Comparison of ENCODE assay signal across 14 mouse cellular contexts in the genomic region with DNA sequence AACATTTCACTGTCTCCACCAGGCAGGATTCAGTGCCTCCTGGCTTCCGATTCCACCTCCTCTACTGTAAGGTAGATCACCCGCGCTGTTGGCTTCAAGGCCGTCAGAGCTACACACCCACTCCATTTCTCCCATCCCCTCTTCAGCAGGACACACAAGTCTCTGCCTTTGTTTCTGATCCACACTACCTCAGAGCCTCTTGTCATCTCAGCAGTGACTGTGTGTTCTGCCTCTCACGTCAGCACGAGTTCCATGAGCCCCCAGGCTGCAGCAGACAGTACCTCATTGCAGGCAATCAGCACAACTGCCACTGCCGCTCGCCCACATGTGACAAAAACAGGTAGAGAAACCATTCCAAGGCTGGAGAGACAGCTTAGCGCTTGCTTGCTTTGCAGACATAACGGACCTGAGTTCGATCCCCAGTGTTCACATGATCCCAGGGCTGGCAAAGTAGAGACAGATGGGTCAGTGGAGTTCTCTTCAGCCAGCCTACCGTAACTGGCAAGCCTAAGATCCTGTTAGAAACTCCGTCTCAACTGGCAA. TPM values are rescaled to one million over a fixed set of nuclear protein-coding genes. Genes with fewer than 3 reads are reported as not detected.
A peak's percentile ranks its signal among the peaks of the same experiment; 100 is the strongest.
DNase-seq lines count a peak whose midpoint lies in the region; ATAC-seq and TF ChIP-seq lines count a peak whose summit lies in the region.
"Had no signal": no experiment of that assay in that cellular context is flagged by ENCODE, and none has a peak within 500 bp of the region (broad histone marks: within the 10 kb centered on the region; RNA-seq: fewer than 3 reads in every experiment).

No protein-coding gene starts in this region.

- no peak overlapping the region for H3K4me2 ChIP-seq in forebrain, postnatal 0 days (ENCODE audit: low read depth)
- no peak overlapping the region for H3K4me2 ChIP-seq in forebrain, embryonic 15.5 days (replicated peaks)
- H3K4me2 ChIP-seq in midbrain, embryonic 14.5 days (ENCODE audit: low read length) = no peak overlapping the region
- H3K4me2 ChIP-seq in intestine, embryonic 15.5 days (replicated peaks) = no peak overlapping the region
- H3K4me2 ChIP-seq: limb, embryonic 13.5 days had no signal

- WGBS in forebrain, postnatal 0 days = 86% methylated on average over 13 of the region's 13 CpGs
- 83% methylated on average over 13 of the region's 13 CpGs for WGBS in forebrain, embryonic 15.5 days
- WGBS in midbrain, embryonic 14.5 days = 84% methylated on average over 13 of the region's 13 CpGs
- 83% methylated on average over 13 of the region's 13 CpGs for WGBS in intestine, embryonic 15.5 days

- H3K4me3 ChIP-seq in forebrain, postnatal 0 days (ENCODE audit: low read depth, low read length) = no peak overlapping the region
- H3K4me3 ChIP-seq in forebrain, embryonic 15.5 days = no peak overlapping the region
- H3K4me3 ChIP-seq in testis, adult 2 months (ENCODE audit: control insufficient read depth, low read depth, low read length) = peak overlapping the region; percentile 81
- no peak overlapping the region for H3K4me3 ChIP-seq in midbrain, embryonic 14.5 days (replicated peaks; ENCODE audit: low read depth, low read length)
- H3K4me3 ChIP-seq in intestine, embryonic 15.5 days (replicated peaks) = no peak overlapping the region
- H3K4me3 ChIP-seq: gastrocnemius, adult 2 months; limb, embryonic 13.5 days had no signal

- no peak for ATAC-seq in forebrain, postnatal 0 days
- no peak for ATAC-seq in forebrain, embryonic 15.5 days (replicated peaks)
- ATAC-seq in midbrain, embryonic 14.5 days (ENCODE audit: low FRiP score, low TSS enrichment) = no peak
- no peak for ATAC-seq in intestine, embryonic 15.5 days
- ATAC-seq: liver, postnatal 0 days had no signal

- no peaks in the 10 kb centered on the region for H3K27me3 ChIP-seq in forebrain, postnatal 0 days (ENCODE audit: insufficient read depth, low read length)
- no peaks in the 10 kb centered on the region for H3K27me3 ChIP-seq in forebrain, embryonic 15.5 days
- H3K27me3 ChIP-seq in testis, adult 2 months (ENCODE audit: control insufficient read depth, insufficient read depth, low read length) = no peaks in the 10 kb centered on the region
- no peaks in the 10 kb centered on the region for H3K27me3 ChIP-seq in midbrain, embryonic 14.5 days (ENCODE audit: control insufficient read depth, insufficient read depth, low read length)
- no peaks in the 10 kb centered on the region for H3K27me3 ChIP-seq in intestine, embryonic 15.5 days (replicated peaks)
- H3K27me3 ChIP-seq: limb, embryonic 13.5 days had no signal

- TF ChIP-seq CTCF in forebrain, postnatal 0 days (IDR thresholded peaks at IDR 0.05; ENCODE audit: low read depth) = no peak
- no peak for TF ChIP-seq CTCF in testis, adult 2 months (IDR thresholded peaks at IDR 0.05; ENCODE audit: control insufficient read depth, insufficient read depth, insufficient replicate concordance, low read depth, low read length)

- H3K9me3 ChIP-seq in forebrain, postnatal 0 days (ENCODE audit: low read length) = no peaks in the 10 kb centered on the region
- H3K9me3 ChIP-seq in forebrain, embryonic 15.5 days = no peaks in the 10 kb centered on the region
- no peaks in the 10 kb centered on the region for H3K9me3 ChIP-seq in midbrain, embryonic 14.5 days (ENCODE audit: control insufficient read depth, low read length)
- H3K9me3 ChIP-seq in intestine, embryonic 15.5 days = no peaks in the 10 kb centered on the region
- H3K9me3 ChIP-seq: limb, embryonic 13.5 days had no signal

- H3K27ac ChIP-seq in forebrain, postnatal 0 days (ENCODE audit: low read depth, low read length) = peak overlapping the region; percentile 21; the same call in 1 of the 2 replicates
- H3K27ac ChIP-seq in forebrain, embryonic 15.5 days (replicated peaks) = no peak overlapping the region
- H3K27ac ChIP-seq in testis, adult 2 months (ENCODE audit: control insufficient read depth, insufficient read depth, low read depth, low read length) = no peak overlapping the region
- 0 out of 2 replicates have a peak overlapping the region, but pooled peaks have one; percentile 45 for H3K27ac ChIP-seq in midbrain, embryonic 14.5 days (replicated peaks; ENCODE audit: low read depth, low read length)
- H3K27ac ChIP-seq in intestine, embryonic 15.5 days = no peak overlapping the region
- H3K27ac ChIP-seq: gastrocnemius, adult 2 months; limb, embryonic 13.5 days had no signal

- H3K4me1 ChIP-seq in forebrain, postnatal 0 days (ENCODE audit: insufficient read depth) = no peaks in the 10 kb centered on the region
- H3K4me1 ChIP-seq in forebrain, embryonic 15.5 days = peaks cover 3% of the 10 kb centered on the region; the same call in 1 of the 2 replicates
- H3K4me1 ChIP-seq in testis, adult 2 months (ENCODE audit: control insufficient read depth, insufficient read depth, low read length) = peaks cover 8% of the 10 kb centered on the region; the same call in 1 of the 2 replicates
- H3K4me1 ChIP-seq in midbrain, embryonic 14.5 days (ENCODE audit: control insufficient read depth, insufficient read depth, low read length) = no peaks in the 10 kb centered on the region
- H3K4me1 ChIP-seq in intestine, embryonic 15.5 days (replicated peaks) = no peaks in the 10 kb centered on the region
- H3K4me1 ChIP-seq: limb, embryonic 13.5 days had no signal

- TF ChIP-seq POLR2A in testis, adult 2 months (IDR thresholded peaks at IDR 0.05; ENCODE audit: control insufficient read depth, low read depth, low read length) = no peak

- DNase-seq in forebrain, postnatal 0 days = no peak
- DNase-seq in testis, postnatal 10 days (ENCODE audit: low spot score) = no peak
- DNase-seq in midbrain, embryonic 14.5 days = no peak
- no peak for DNase-seq in T-cell, adult 2 months (ENCODE audit: low spot score)
- DNase-seq in c-Kit-positive CD71-positive TER-119-positive erythroid progenitor cells, embryonic 14.5 days (ENCODE audit: low spot score) = no peak
- DNase-seq: cerebellum, adult 8-10 months; gastrocnemius, adult 2 months; heart, postnatal 36 days; kidney, adult 2 months; liver, postnatal 0 days had no signal

- H3K36me3 ChIP-seq in forebrain, postnatal 0 days (ENCODE audit: insufficient read depth) = no peaks in the 10 kb centered on the region
- no peaks in the 10 kb centered on the region for H3K36me3 ChIP-seq in forebrain, embryonic 15.5 days
- H3K36me3 ChIP-seq in testis, adult 2 months (ENCODE audit: control insufficient read depth, insufficient read depth, low read length) = no peaks in the 10 kb centered on the region
- no peaks in the 10 kb centered on the region for H3K36me3 ChIP-seq in midbrain, embryonic 14.5 days (ENCODE audit: control insufficient read depth, insufficient read depth, low read length)
- no peaks in the 10 kb centered on the region for H3K36me3 ChIP-seq in intestine, embryonic 15.5 days
- H3K36me3 ChIP-seq: limb, embryonic 13.5 days had no signal

- H3K9ac ChIP-seq in forebrain, postnatal 0 days = no peak overlapping the region
- no peak overlapping the region for H3K9ac ChIP-seq in forebrain, embryonic 15.5 days (replicated peaks)
- no peak overlapping the region for H3K9ac ChIP-seq in midbrain, embryonic 14.5 days (replicated peaks; ENCODE audit: low read length)
- H3K9ac ChIP-seq in intestine, embryonic 15.5 days = no peak overlapping the region
- H3K9ac ChIP-seq: limb, embryonic 13.5 days; liver, postnatal 0 days had no signal

RNA-seq across cellular contexts. Expression of a gene that starts 11.0 kb away (rescaled TPM):
- 27.8 and 35.2 TPM in 2 replicates for total RNA-seq in forebrain, postnatal 0 days (2014; rRNA removed)
- polyA plus RNA-seq in forebrain, postnatal 0 days (2015; fragmentation: Nextera tagmentation; extraction: Ambion mirVana) = 27.1 and 27.5 TPM in 2 replicates
- polyA plus RNA-seq in forebrain, embryonic 15.5 days (2015; fragmentation: Nextera tagmentation; extraction: Ambion mirVana) = 34.9 and 36.4 TPM in 2 replicates
- polyA plus RNA-seq in testis, adult 2 months (2012; rRNA removed) = 5.1 TPM in 2 replicates
- 43.4 and 43.5 TPM in 2 replicates for polyA plus RNA-seq in midbrain, embryonic 14.5 days (2014; fragmentation: Nextera tagmentation; extraction: Ambion mirVana)
- 22.0 and 22.3 TPM in 2 replicates for polyA plus RNA-seq in intestine, embryonic 15.5 days (2015; fragmentation: Nextera tagmentation; extraction: Ambion mirVana)

RNA-seq across cellular contexts. Expression of a gene that starts 39.1 kb away (rescaled TPM):
- 87.6 and 111 TPM in 2 replicates for total RNA-seq in forebrain, postnatal 0 days (2014; rRNA removed)
- 40.1 and 49.5 TPM in 2 replicates for polyA plus RNA-seq in forebrain, postnatal 0 days (2015; fragmentation: Nextera tagmentation; extraction: Ambion mirVana)
- 50.2 and 52.3 TPM in 2 replicates for polyA plus RNA-seq in forebrain, embryonic 15.5 days (2015; fragmentation: Nextera tagmentation; extraction: Ambion mirVana)
- 10.8 and 13.3 TPM in 2 replicates for polyA plus RNA-seq in testis, adult 2 months (2012; rRNA removed)
- polyA plus RNA-seq in midbrain, embryonic 14.5 days (2014; fragmentation: Nextera tagmentation; extraction: Ambion mirVana) = 50.5 and 52.4 TPM in 2 replicates
- 29.7 and 31.4 TPM in 2 replicates for polyA plus RNA-seq in intestine, embryonic 15.5 days (2015; fragmentation: Nextera tagmentation; extraction: Ambion mirVana)

RNA-seq across cellular contexts. Expression of a gene that starts 50.4 kb away (rescaled TPM):
- total RNA-seq in forebrain, postnatal 0 days (2014; rRNA removed) = 365 and 387 TPM in 2 replicates
- 234 and 280 TPM in 2 replicates for polyA plus RNA-seq in forebrain, postnatal 0 days (2015; fragmentation: Nextera tagmentation; extraction: Ambion mirVana)
- 84.5 and 90.8 TPM in 2 replicates for polyA plus RNA-seq in forebrain, embryonic 15.5 days (2015; fragmentation: Nextera tagmentation; extraction: Ambion mirVana)
- polyA plus RNA-seq in testis, adult 2 months (2012; rRNA removed) = 1.6 and 2.0 TPM in 2 replicates
- 105 and 178 TPM in 2 replicates for polyA plus RNA-seq in midbrain, embryonic 14.5 days (2014; fragmentation: Nextera tagmentation; extraction: Ambion mirVana)
- polyA plus RNA-seq in intestine, embryonic 15.5 days (2015; fragmentation: Nextera tagmentation; extraction: Ambion mirVana) = 3.9 and 4.6 TPM in 2 replicates

Comparison
In these comparisons a context has a peak if more than half of its experiments do, and no peak if none do; other contexts are left out.
1. H3K27ac ChIP-seq: peak in forebrain, postnatal 0 days (single experiment) and midbrain, embryonic 14.5 days (single experiment); none in forebrain, embryonic 15.5 days (single experiment), testis, adult 2 months (single experiment) and intestine, embryonic 15.5 days (single experiment).
2. RNA of a gene that starts 50.4 kb away (polyA plus RNA-seq): 234 to 280 TPM in forebrain, postnatal 0 days, 105 to 178 TPM in midbrain, embryonic 14.5 days and 84.5 to 90.8 TPM in forebrain, embryonic 15.5 days; 3.9 to 4.6 TPM in intestine, embryonic 15.5 days and 1.6 to 2.0 TPM in testis, adult 2 months; every median in the first group is over 10 times any median in the second.